11 mouse cellular contexts compared by ENCODE assay signal in the genomic region with DNA sequence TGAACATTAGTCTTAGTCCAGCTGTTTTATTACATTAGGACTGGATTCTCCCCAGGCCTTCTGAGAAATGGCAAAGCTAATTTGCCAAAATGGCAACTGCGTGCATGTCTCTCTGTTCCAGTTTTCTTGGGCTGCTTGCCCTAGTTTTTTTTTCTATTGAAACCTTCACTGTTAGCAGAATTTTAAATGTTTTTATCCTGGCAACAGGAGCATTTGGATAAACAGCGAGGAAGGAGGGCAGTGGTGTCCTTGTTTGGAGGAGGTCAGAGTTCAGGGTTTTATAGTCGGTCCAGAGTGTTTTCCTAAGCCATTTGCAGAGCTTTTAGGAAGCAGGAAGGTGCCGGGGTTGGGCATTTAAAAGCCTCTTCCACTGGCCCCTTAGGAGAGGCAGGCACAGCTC. TPM values are rescaled to one million over a fixed set of nuclear protein-coding genes. Genes with fewer than 3 reads are reported as not detected.
DNase-seq lines count a peak whose midpoint lies in the region; ATAC-seq and TF ChIP-seq lines count a peak whose summit lies in the region.
"Had no signal": no experiment of that assay in that cellular context is flagged by ENCODE, and none has a peak within 500 bp of the region (broad histone marks: within the 10 kb centered on the region; RNA-seq: fewer than 3 reads in every experiment).

No protein-coding gene starts in this region.

- peaks cover 48% of the 10 kb centered on the region for H3K4me1 ChIP-seq in midbrain, embryonic 13.5 days (replicated peaks)
- H3K4me1 ChIP-seq in midbrain, embryonic 15.5 days: peaks cover 43% of the 10 kb centered on the region
- H3K4me1 ChIP-seq in heart, postnatal 0 days (ENCODE audit: control insufficient read depth, insufficient read depth): peaks cover 41% of the 10 kb centered on the region
- peaks cover 63% of the 10 kb centered on the region for H3K4me1 ChIP-seq in neural tube, embryonic 15.5 days

- peak; percentile 91 for DNase-seq in heart, adult 11 months
- DNase-seq in heart, postnatal 14 days: no peak
- DNase-seq in heart, postnatal 0 days (ENCODE audit: low spot score): no peak
- DNase-seq in ovary, postnatal 36 days (ENCODE audit: low spot score): no peak
- DNase-seq: cerebellum, postnatal 36 days had no signal

- H3K27me3 ChIP-seq in midbrain, embryonic 13.5 days: no peaks in the 10 kb centered on the region
- H3K27me3 ChIP-seq in midbrain, embryonic 15.5 days (replicated peaks): no peaks in the 10 kb centered on the region
- no peaks in the 10 kb centered on the region for H3K27me3 ChIP-seq in heart, postnatal 0 days (ENCODE audit: control insufficient read depth, insufficient read depth, low read length)
- H3K27me3 ChIP-seq in neural tube, embryonic 15.5 days (replicated peaks): no peaks in the 10 kb centered on the region
- H3K27me3 ChIP-seq: CH12.LX had no signal

- H3K9ac ChIP-seq in midbrain, embryonic 13.5 days (replicated peaks): 0 out of 2 replicates have a peak overlapping the region, but pooled peaks have one; percentile 19
- no peak overlapping the region for H3K9ac ChIP-seq in midbrain, embryonic 15.5 days
- H3K9ac ChIP-seq in heart, postnatal 0 days (replicated peaks; ENCODE audit: low read depth, low read length): no peak overlapping the region
- 0 out of 2 replicates have a peak overlapping the region, but pooled peaks have one; percentile 14 for H3K9ac ChIP-seq in neural tube, embryonic 15.5 days (replicated peaks)

- no peaks in the 10 kb centered on the region for H3K36me3 ChIP-seq in midbrain, embryonic 13.5 days
- no peaks in the 10 kb centered on the region for H3K36me3 ChIP-seq in midbrain, embryonic 15.5 days (replicated peaks)
- no peaks in the 10 kb centered on the region for H3K36me3 ChIP-seq in heart, postnatal 0 days (replicated peaks; ENCODE audit: control insufficient read depth, insufficient read depth, low read length)
- no peaks in the 10 kb centered on the region for H3K36me3 ChIP-seq in neural tube, embryonic 15.5 days

- ATAC-seq in midbrain, embryonic 13.5 days: no peak
- ATAC-seq in midbrain, embryonic 15.5 days (replicated peaks): no peak
- no peak for ATAC-seq in heart, postnatal 0 days (ENCODE audit: insufficient read depth, low read depth)
- ATAC-seq in neural tube, embryonic 15.5 days (ENCODE audit: low FRiP score): no peak
- no peak for ATAC-seq in activated CD4-positive, CD25-positive, alpha-beta regulatory T cell, adult 4 months

- no peak overlapping the region for H3K4me3 ChIP-seq in midbrain, embryonic 13.5 days (replicated peaks)
- H3K4me3 ChIP-seq in midbrain, embryonic 15.5 days: no peak overlapping the region
- H3K4me3 ChIP-seq in heart, postnatal 0 days (ENCODE audit: low read depth, low read length): no peak overlapping the region
- no peak overlapping the region for H3K4me3 ChIP-seq in neural tube, embryonic 15.5 days (replicated peaks)

- intact Hi-C loops in heart, postnatal 14 days (cut with DNase I): no loop called here

- 43% methylated on average over 4 of the region's 4 CpGs for WGBS in midbrain, embryonic 13.5 days
- WGBS in midbrain, embryonic 15.5 days: 53% methylated on average over 4 of the region's 4 CpGs
- 53% methylated on average over 4 of the region's 4 CpGs for WGBS in heart, postnatal 0 days
- 10% methylated on average over 4 of the region's 4 CpGs for WGBS in neural tube, embryonic 15.5 days

- H3K4me2 ChIP-seq in midbrain, embryonic 13.5 days (replicated peaks): no peak overlapping the region
- H3K4me2 ChIP-seq in midbrain, embryonic 15.5 days: no peak overlapping the region
- no peak overlapping the region for H3K4me2 ChIP-seq in heart, postnatal 0 days (ENCODE audit: low read depth, low read length)
- H3K4me2 ChIP-seq in neural tube, embryonic 15.5 days: 0 out of 2 replicates have a peak overlapping the region, but pooled peaks have one; percentile 6

- no peak for TF ChIP-seq EP300 in heart, postnatal 0 days (IDR thresholded peaks at IDR 0.05; ENCODE audit: low read depth)

- 0 out of 2 replicates have a peak overlapping the region, but pooled peaks have one; percentile 26 for H3K27ac ChIP-seq in midbrain, embryonic 13.5 days
- no peak overlapping the region for H3K27ac ChIP-seq in midbrain, embryonic 15.5 days
- H3K27ac ChIP-seq in heart, postnatal 0 days (ENCODE audit: low read depth): peak overlapping the region; percentile 46
- peak overlapping the region; percentile 70 for H3K27ac ChIP-seq in neural tube, embryonic 15.5 days (replicated peaks)

- H3K9me3 ChIP-seq in midbrain, embryonic 13.5 days: no peaks in the 10 kb centered on the region
- no peaks in the 10 kb centered on the region for H3K9me3 ChIP-seq in midbrain, embryonic 15.5 days
- no peaks in the 10 kb centered on the region for H3K9me3 ChIP-seq in heart, postnatal 0 days (replicated peaks; ENCODE audit: control insufficient read depth, low read length)
- no peaks in the 10 kb centered on the region for H3K9me3 ChIP-seq in neural tube, embryonic 15.5 days (replicated peaks)

- no peak for TF ChIP-seq CTCF in heart, postnatal 0 days (IDR thresholded peaks at IDR 0.05; ENCODE audit: low read depth)

RNA-seq across cellular contexts. Expression of a gene that starts 18.4 kb away (rescaled TPM):
- 10 to 100 TPM; 16.0 to 24.5 TPM for total RNA-seq in heart, postnatal 14 days (2021)
- 59.0 and 62.4 TPM in 2 replicates for polyA plus RNA-seq in midbrain, embryonic 13.5 days (2015; fragmentation: Nextera tagmentation; extraction: Ambion mirVana)
- polyA plus RNA-seq in midbrain, embryonic 15.5 days (2015; fragmentation: Nextera tagmentation; extraction: Ambion mirVana): 54.6 and 61.9 TPM in 2 replicates
- total RNA-seq in heart, postnatal 0 days (2014; rRNA removed; ENCODE audit: low replicate concordance): 23.0 and 27.9 TPM in 2 replicates
- 10.6 and 17.9 TPM in 2 replicates for polyA plus RNA-seq in heart, postnatal 0 days (2015; fragmentation: Nextera tagmentation; extraction: Ambion mirVana)
- polyA plus RNA-seq in neural tube, embryonic 15.5 days (2015; fragmentation: Nextera tagmentation; extraction: Ambion mirVana): 51.1 and 52.8 TPM in 2 replicates
- polyA plus RNA-seq in activated CD4-positive, CD25-positive, alpha-beta regulatory T cell, adult 4 months (2017; shearing (Covaris generic)): 10 to 100 TPM; 24.3 to 30.2 TPM

RNA-seq across cellular contexts. Expression of a gene that starts 23.3 kb away (rescaled TPM):
- not detected for total RNA-seq in heart, postnatal 14 days (2021)
- 0.12 and 0.53 TPM in 2 replicates for polyA plus RNA-seq in midbrain, embryonic 13.5 days (2015; fragmentation: Nextera tagmentation; extraction: Ambion mirVana)
- 0.36 and 0.41 TPM in 2 replicates for polyA plus RNA-seq in midbrain, embryonic 15.5 days (2015; fragmentation: Nextera tagmentation; extraction: Ambion mirVana)
- not detected in 2 replicates for total RNA-seq in heart, postnatal 0 days (2014; rRNA removed; ENCODE audit: low replicate concordance)
- polyA plus RNA-seq in heart, postnatal 0 days (2015; fragmentation: Nextera tagmentation; extraction: Ambion mirVana): not detected in 2 replicates
- 0.46 and 0.50 TPM in 2 replicates for polyA plus RNA-seq in neural tube, embryonic 15.5 days (2015; fragmentation: Nextera tagmentation; extraction: Ambion mirVana)
- polyA plus RNA-seq in activated CD4-positive, CD25-positive, alpha-beta regulatory T cell, adult 4 months (2017; shearing (Covaris generic)): under 1 TPM in 1 of 2 experiments, not detected in 1; 0.40 TPM
- total RNA-seq: megakaryocyte-erythroid progenitor cell, adult 5-6 weeks had no signal

Comparison
In these comparisons a context has a peak if more than half of its experiments do, and no peak if none do; other contexts are left out.
1. H3K9ac ChIP-seq: peak in midbrain, embryonic 13.5 days (single experiment) and neural tube, embryonic 15.5 days (single experiment); none in midbrain, embryonic 15.5 days (single experiment) and heart, postnatal 0 days (single experiment).